Mouse (Mus musculus) neural tube, embryonic 11.5 days (tissue): ENCODE measurements at regions not wholly inside any gene's neighbourhood (a gene's known extent, or its start where the extent isn't known, plus 50 kb on each side); places are given as distances from the start of the nearest gene placed in this dataset. TPM values are rescaled to one million over a fixed set of nuclear protein-coding genes. Genes with fewer than 3 reads are reported as not detected.

ENCODE experiments used
- ATAC-seq: fragments of 200-750 bp; cut with Nextera tagmentation; 2 replicates; pipeline ENCODE4 v1.8.0; 2017; ENCODE audit warnings: moderate number of reproducible peaks, mild to moderate bottlenecking, moderate TSS enrichment, moderate library complexity; ENCODE audit not compliant: insufficient read depth, low FRiP score, low TSS enrichment
- DNase-seq: peaks from one replicate; pipeline ENCODE4 v3.0.0-alpha.2; 2015; ENCODE audit warnings: low spot score
- H3K27ac ChIP-seq: fragments of 300-500 bp; sonication (generic); 2 replicates; pipeline ENCODE4 v1.5.1; 2014; ENCODE audit warnings: low read depth, mild to moderate bottlenecking, low read length
- H3K27me3 ChIP-seq: fragments of 300-500 bp; sonication (generic); 2 replicates; pipeline ENCODE4 v1.6.1; 2014; ENCODE audit warnings: mild to moderate bottlenecking, low read length, mixed read lengths; ENCODE audit not compliant: control insufficient read depth, insufficient read depth
- H3K36me3 ChIP-seq: fragments of 300-500 bp; sonication (generic); 2 replicates; pipeline ENCODE4 v1.6.1; 2014; ENCODE audit warnings: mild to moderate bottlenecking, low read length, moderate library complexity, mixed read lengths; ENCODE audit not compliant: control insufficient read depth, insufficient read depth
- H3K4me1 ChIP-seq: fragments of 300-500 bp; sonication (generic); 2 replicates; pipeline ENCODE4 v1.6.1; 2014; ENCODE audit warnings: low read length, mixed read lengths; ENCODE audit not compliant: control insufficient read depth, insufficient read depth
- H3K4me2 ChIP-seq: fragments of 300-500 bp; sonication (generic); 2 replicates; pipeline ENCODE4 v1.6.1; 2014; ENCODE audit warnings: low read depth, mild to moderate bottlenecking, moderate library complexity
- H3K4me3 ChIP-seq: fragments of 300-500 bp; sonication (generic); 2 replicates; pipeline ENCODE4 v1.5.1; 2014; ENCODE audit warnings: low read depth, low read length
- H3K9ac ChIP-seq: fragments of 300-500 bp; sonication (generic); 2 replicates; pipeline ENCODE4 v1.6.1; 2014; ENCODE audit warnings: mild to moderate bottlenecking, low read length
- H3K9me3 ChIP-seq: fragments of 300-500 bp; sonication (generic); 2 replicates; pipeline ENCODE4 v1.6.1; 2016; ENCODE audit warnings: low read length; ENCODE audit not compliant: control insufficient read depth
- WGBS: fragments of 180-500 bp; shearing (Covaris S2); extraction: QIAGEN DNeasy Blood & Tissue Kit; methylation state at CpG from one replicate; pipeline ENCODE4 v1.1.7; 2014; 5-methylcytosine and 5-hydroxymethylcytosine counted together
- microRNA-seq: library from miRNA; unstranded; fragments of <30 nt; microRNA quantifications from one replicate; pipeline ENCODE4, GENCODE M21; 2016

DNA sequence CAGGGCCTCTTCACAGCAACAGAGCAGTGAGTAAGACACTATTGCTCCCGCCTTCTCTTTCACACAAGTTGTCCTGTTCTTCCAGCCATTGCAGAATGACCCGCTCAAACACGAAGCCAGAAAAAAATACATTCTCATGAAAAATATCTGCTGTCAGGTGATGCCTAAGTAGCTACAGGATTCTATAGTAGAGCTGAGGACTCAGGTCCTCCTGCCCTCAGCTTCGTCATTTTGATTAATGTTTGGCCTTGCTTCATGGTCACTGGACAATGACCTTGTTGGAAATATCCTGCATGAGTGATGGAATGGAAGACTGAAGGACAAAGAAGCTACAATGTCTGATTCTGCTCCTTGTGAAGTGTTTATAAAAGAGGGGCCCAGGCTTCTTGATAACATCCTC lies 52.4 kb upstream of the Klf12 start:
- 86% methylated on average over 4 of the region's 4 CpGs for WGBS
- H3K27ac ChIP-seq: no peak overlapping the region
- H3K36me3 ChIP-seq: no peaks in the 10 kb centered on the region
- H3K4me2 ChIP-seq: no peak overlapping the region
- DNase-seq (no peak), ATAC-seq (no peak)
- no peaks in the 10 kb centered on the region for H3K27me3 ChIP-seq
- no peaks in the 10 kb centered on the region for H3K4me1 ChIP-seq
- H3K9me3 ChIP-seq: no peaks in the 10 kb centered on the region
- H3K9ac ChIP-seq: no peak overlapping the region
- H3K4me3 ChIP-seq: no peak overlapping the region

Small RNA genes in the stretch of these regions (microRNA-seq; reads per million reads assigned to microRNA genes)
- gene Gm22401: not detected
